Mouse (Mus musculus) CH12.LX (cell line): Measurements from ENCODE around the gene Slc19a2.

Source experiments
- BHLHE40 ChIP-seq: IDR thresholded peaks from 2 replicates; pipeline ENCODE4 v1.6.1; 2011; ENCODE audit warnings: mild to moderate bottlenecking, low read depth, low read length, improper control_type of control experiment
- CHD1 ChIP-seq: IDR thresholded peaks from 2 replicates; pipeline ENCODE4 v1.6.1; 2012; ENCODE audit warnings: low read depth, low read length, improper control_type of control experiment, inconsistent platforms
- CTCF ChIP-seq, 2 experiments: IDR thresholded peaks in 1 of 2; conservative IDR thresholded peaks in 1 of 2; 2 replicates each; pipeline ENCODE4 v1.5.1; 2011 to 2012; ENCODE audit warnings: low read depth in 2 of 2, low read length in 2 of 2, improper control_type of control experiment in 1 of 2, inconsistent platforms in 1 of 2, mild to moderate bottlenecking in 1 of 2, moderate library complexity in 1 of 2
- JUND ChIP-seq: conservative IDR thresholded peaks from 2 replicates; pipeline ENCODE4 v1.6.1; 2011; ENCODE audit warnings: low read depth, low read length, improper control_type of control experiment
- MAX ChIP-seq: IDR thresholded peaks from 2 replicates; pipeline ENCODE4 v1.6.1; 2011; ENCODE audit warnings: low read length, improper control_type of control experiment
- MYC ChIP-seq: IDR thresholded peaks from 2 replicates; pipeline ENCODE4 v1.6.1; 2011; ENCODE audit warnings: low read depth, mild to moderate bottlenecking, improper control_type of control experiment, low read length
- POLR2A ChIP-seq: IDR thresholded peaks from 2 replicates; pipeline ENCODE4 v1.6.1; 2011; ENCODE audit warnings: low read depth, mild to moderate bottlenecking, improper control_type of control experiment, low read length
- SIN3A ChIP-seq: IDR thresholded peaks from 2 replicates; pipeline ENCODE4 v1.6.1; 2012; ENCODE audit warnings: low read length, improper control_type of control experiment, inconsistent platforms
- TBP ChIP-seq: conservative IDR thresholded peaks from 2 replicates; pipeline ENCODE4 v1.6.1; 2011; ENCODE audit warnings: low read depth, low read length, improper control_type of control experiment
- TCF12 ChIP-seq: IDR thresholded peaks from 2 replicates; pipeline ENCODE4 v1.6.1; 2014; ENCODE audit warnings: low read depth, mild to moderate bottlenecking, inconsistent platforms, low read length, improper control_type of control experiment
- ZC3H11A ChIP-seq: IDR thresholded peaks from 2 replicates; pipeline ENCODE4 v1.6.1; 2012; ENCODE audit warnings: low read depth, mild to moderate bottlenecking, inconsistent platforms, low read length, improper control_type of control experiment
- ZNF384 ChIP-seq: IDR thresholded peaks from 2 replicates; pipeline ENCODE4 v1.6.1; 2012; ENCODE audit warnings: low read depth, low read length, improper control_type of control experiment, inconsistent platforms

DNA sequence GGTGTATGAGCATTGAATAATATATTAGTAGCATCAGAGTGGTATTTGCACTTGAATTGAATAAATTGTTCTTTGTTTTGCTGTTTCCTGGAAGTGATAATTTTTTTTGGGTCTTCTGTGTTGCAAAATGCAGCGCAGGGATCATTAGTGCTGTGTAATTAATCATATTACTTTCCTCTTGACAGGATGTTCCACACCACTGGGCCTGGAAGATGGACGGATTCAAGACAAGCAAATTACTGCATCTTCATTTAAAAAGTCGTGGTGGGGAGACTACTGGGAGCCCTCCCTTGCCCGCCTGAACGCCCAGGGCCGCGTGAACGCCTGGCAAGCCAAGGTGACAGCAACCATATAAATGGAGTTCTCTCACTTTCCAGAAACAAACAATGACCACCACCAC, 34.7 kb upstream of the Slc19a2 start:
- TF ChIP-seq POLR2A, result no peak
- no peak for TF ChIP-seq CTCF (conservative IDR thresholded peaks at IDR 0.05 in 1 of 2, IDR thresholded peaks at IDR 0.05 in 1 of 2; ENCODE audit: low read depth in 2 of 2, low read length in 2 of 2)
- no peak for TF ChIP-seq TCF12
- no peak for TF ChIP-seq BHLHE40
- no peak for TF ChIP-seq TBP
- TF ChIP-seq ZNF384, result no peak
- TF ChIP-seq ZC3H11A, result no peak
- no peak for TF ChIP-seq CHD1
- no peak for TF ChIP-seq JUND
- TF ChIP-seq MAX, result no peak
- TF ChIP-seq MYC, result no peak
- no peak for TF ChIP-seq SIN3A
